ENCODE assay signal across 11 mouse cellular contexts in the genomic region with DNA sequence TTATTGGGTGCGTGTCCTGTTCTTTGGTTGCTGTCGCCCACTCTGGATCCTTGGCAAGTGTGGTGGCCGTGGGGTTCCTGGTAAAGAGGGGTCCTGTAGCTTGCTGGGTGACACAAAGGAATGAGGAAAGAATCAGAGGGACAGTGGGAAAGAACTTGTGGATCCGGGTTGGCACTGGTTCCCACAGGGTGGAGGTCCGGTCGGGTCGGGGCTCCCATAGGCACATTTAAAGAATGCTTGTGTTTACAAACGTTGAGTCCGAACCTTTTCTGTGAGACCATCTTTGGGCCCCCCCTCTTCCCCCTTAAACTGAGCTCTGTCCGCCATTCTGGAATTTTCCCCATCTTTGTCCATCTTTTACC. TPM values are rescaled to one million over a fixed set of nuclear protein-coding genes. Genes with fewer than 3 reads are reported as not detected.
DNase-seq lines count a peak whose midpoint lies in the region; ATAC-seq and TF ChIP-seq lines count a peak whose summit lies in the region.
"Had no signal": no experiment of that assay in that cellular context is flagged by ENCODE, and none has a peak within 500 bp of the region (broad histone marks: within the 10 kb centered on the region; RNA-seq: fewer than 3 reads in every experiment).

No protein-coding gene starts in this region.

- peaks cover 14% of the 10 kb centered on the region for H3K4me1 ChIP-seq in heart, embryonic 15.5 days (replicated peaks)
- H3K4me1 ChIP-seq in bone marrow macrophage, adult 2 months (ENCODE audit: control insufficient read depth, insufficient read depth, low read length): peaks cover 9% of the 10 kb centered on the region
- peaks cover 5% of the 10 kb centered on the region for H3K4me1 ChIP-seq in hindbrain, embryonic 12.5 days
- H3K4me1 ChIP-seq in midbrain, embryonic 11.5 days (ENCODE audit: control insufficient read depth, insufficient read depth, low read length): 0 out of 2 replicates have a peak, but pooled peaks cover 2% of the 10 kb centered on the region

- no peaks in the 10 kb centered on the region for H3K36me3 ChIP-seq in heart, embryonic 15.5 days
- no peaks in the 10 kb centered on the region for H3K36me3 ChIP-seq in hindbrain, embryonic 12.5 days
- no peaks in the 10 kb centered on the region for H3K36me3 ChIP-seq in midbrain, embryonic 11.5 days (ENCODE audit: control insufficient read depth, insufficient read depth, low read length)

- H3K27ac ChIP-seq in heart, embryonic 15.5 days: no peak overlapping the region
- H3K27ac ChIP-seq in bone marrow macrophage, adult 2 months (ENCODE audit: insufficient read depth, low read depth, low read length): no peak overlapping the region
- H3K27ac ChIP-seq in hindbrain, embryonic 12.5 days: no peak overlapping the region
- no peak overlapping the region for H3K27ac ChIP-seq in midbrain, embryonic 11.5 days (ENCODE audit: low read depth, low read length)

- no peak overlapping the region for H3K9ac ChIP-seq in heart, embryonic 15.5 days
- H3K9ac ChIP-seq in hindbrain, embryonic 12.5 days: no peak overlapping the region
- peak overlapping the region; percentile 53 for H3K9ac ChIP-seq in midbrain, embryonic 11.5 days (ENCODE audit: low read length)

- WGBS in heart, embryonic 15.5 days: 14% methylated on average over 10 of the region's 10 CpGs
- 9% methylated on average over 10 of the region's 10 CpGs for WGBS in hindbrain, embryonic 12.5 days
- WGBS in midbrain, embryonic 11.5 days: 7% methylated on average over 10 of the region's 10 CpGs

- H3K27me3 ChIP-seq in heart, embryonic 15.5 days: peaks cover 54% of the 10 kb centered on the region
- peaks cover 55% of the 10 kb centered on the region for H3K27me3 ChIP-seq in hindbrain, embryonic 12.5 days
- H3K27me3 ChIP-seq in midbrain, embryonic 11.5 days (ENCODE audit: control insufficient read depth, insufficient read depth, low read length): peaks cover 23% of the 10 kb centered on the region

- no peak for TF ChIP-seq CTCF in bone marrow macrophage, adult 2 months (IDR thresholded peaks at IDR 0.05; ENCODE audit: low read depth, low read length)

- ATAC-seq in heart, embryonic 15.5 days (replicated peaks; ENCODE audit: insufficient number of reproducible peaks, insufficient read depth, low FRiP score, low read depth): no peak
- ATAC-seq in hindbrain, embryonic 12.5 days (ENCODE audit: low FRiP score): no peak
- peak; percentile 43 for ATAC-seq in midbrain, embryonic 11.5 days (ENCODE audit: low FRiP score)
- ATAC-seq: CD4-positive, CD25-positive, alpha-beta regulatory T cell, adult 4 months had no signal

- no peaks in the 10 kb centered on the region for H3K9me3 ChIP-seq in heart, embryonic 15.5 days (replicated peaks)
- H3K9me3 ChIP-seq in hindbrain, embryonic 12.5 days (replicated peaks): no peaks in the 10 kb centered on the region
- H3K9me3 ChIP-seq in midbrain, embryonic 11.5 days (ENCODE audit: control insufficient read depth, low read length): no peaks in the 10 kb centered on the region

- TF ChIP-seq POLR2A in bone marrow macrophage, adult 2 months (IDR thresholded peaks at IDR 0.05; ENCODE audit: borderline replicate concordance, low read depth, low read length): no peak

- H3K4me3 ChIP-seq in heart, embryonic 15.5 days: peak overlapping the region; percentile 31
- peak overlapping the region; percentile 49 for H3K4me3 ChIP-seq in bone marrow macrophage, adult 2 months (ENCODE audit: insufficient read depth, low read length)
- H3K4me3 ChIP-seq in hindbrain, embryonic 12.5 days: peak overlapping the region; percentile 20
- peak overlapping the region; percentile 29 for H3K4me3 ChIP-seq in midbrain, embryonic 11.5 days (ENCODE audit: low read depth, low read length)

- peak overlapping the region; percentile 49 for H3K4me2 ChIP-seq in heart, embryonic 15.5 days
- peak overlapping the region; percentile 46 for H3K4me2 ChIP-seq in hindbrain, embryonic 12.5 days (replicated peaks)
- peak overlapping the region; percentile 45 for H3K4me2 ChIP-seq in midbrain, embryonic 11.5 days

- intact Hi-C loops in heart, postnatal 10 days (cut with DNase I): no loop called here
- intact Hi-C loops in left cerebral cortex, postnatal 25 days (cut with DNase I): loop anchor here (10.0 kb wide), 1 partner anchor 1592 kb away; the partner anchor contains the start of genes Hist1h2ai, Hist1h2bl and Hist1h3h

- DNase-seq in heart, postnatal 10 days: no peak
- peak; percentile 92 for DNase-seq in midbrain, embryonic 11.5 days (ENCODE audit: low spot score, missing footprints)
- DNase-seq in left cerebral cortex, postnatal 25 days (ENCODE audit: low spot score in 2 of 2): no peak
- DNase-seq in adrenal gland, postnatal 10 days: no peak
- DNase-seq in adrenal gland, postnatal 25 days: no peak
- DNase-seq: thymus, postnatal 25 days had no signal

RNA-seq across cellular contexts. Expression of gene Vmn1r223, which starts 59.8 kb away (rescaled TPM):
- not detected in 2 replicates for polyA plus RNA-seq in heart, embryonic 15.5 days (2015; fragmentation: Nextera tagmentation; extraction: Ambion mirVana)
- total RNA-seq in heart, postnatal 10 days (2021): not detected
- polyA plus RNA-seq in bone marrow macrophage, adult 2 months (2012; ENCODE audit: insufficient read depth, insufficient read length, missing spikeins): not detected in 2 replicates
- polyA plus RNA-seq in hindbrain, embryonic 12.5 days (2016; fragmentation: Nextera tagmentation; extraction: Ambion mirVana): not detected in 2 replicates
- polyA plus RNA-seq in midbrain, embryonic 11.5 days (2014; fragmentation: Nextera tagmentation; extraction: Ambion mirVana): not detected in 2 replicates
- total RNA-seq in left cerebral cortex, postnatal 25 days (2021): not detected
- not detected for total RNA-seq in adrenal gland, postnatal 10 days (2021)
- not detected in 2 replicates for total RNA-seq in adrenal gland, postnatal 25 days (2021)
- polyA plus RNA-seq: CD4-positive, CD25-positive, alpha-beta regulatory T cell, adult 4 months; large intestine, adult 2 months had no signal
